In the genomic region with DNA sequence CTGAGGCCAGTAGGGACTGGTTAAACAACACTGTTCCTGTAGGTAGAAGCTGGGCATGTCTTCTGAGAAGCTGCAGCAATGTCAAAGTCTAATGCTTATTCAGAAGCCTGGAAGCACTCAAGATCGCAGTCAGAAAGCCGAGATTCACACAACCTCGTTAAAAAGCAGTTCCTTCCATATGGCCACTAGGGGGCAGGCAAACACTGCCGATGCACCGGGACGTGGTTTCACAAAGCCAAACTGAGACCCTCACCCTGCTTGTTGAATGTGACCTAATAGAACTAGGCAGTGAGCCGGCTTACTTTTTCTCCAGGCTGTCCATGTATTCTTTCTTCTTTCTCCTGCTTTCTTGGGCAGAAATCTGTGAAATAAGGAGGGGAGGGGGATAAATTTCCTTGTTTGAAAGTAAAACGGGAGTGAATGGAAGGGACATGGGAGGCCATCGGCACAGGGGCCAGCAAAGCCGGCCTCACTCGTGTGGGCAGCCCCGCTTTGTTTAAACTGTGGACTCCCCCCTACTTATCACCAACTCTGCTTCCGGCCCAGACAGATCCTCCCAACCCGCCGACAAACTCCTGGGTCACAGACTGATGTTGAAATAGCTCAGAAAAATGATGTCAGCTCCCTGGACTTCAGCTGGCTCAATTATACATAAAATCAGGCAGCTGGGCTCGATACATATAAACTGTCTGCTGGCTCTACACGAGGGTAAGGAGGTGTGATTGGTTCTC, we compare ENCODE assay signal across 8 mouse cellular contexts. TPM values are rescaled to one million over a fixed set of nuclear protein-coding genes. Genes with fewer than 3 reads are reported as not detected.
A peak's percentile ranks its signal among the peaks of the same experiment; 100 is the strongest.
DNase-seq lines count a peak whose midpoint lies in the region; ATAC-seq and TF ChIP-seq lines count a peak whose summit lies in the region.

No protein-coding gene starts in this region.

- TF ChIP-seq EP300 in heart, adult 2 months (IDR thresholded peaks at IDR 0.05; ENCODE audit: insufficient read depth, low read depth, low read length) = peak; percentile 84; the same call in 1 of the 2 replicates

- intact Hi-C loops in heart, adult 2 months (cut with DNase I) = loop anchor here (1.0 kb wide), 1 partner anchor 94 kb away; no protein-coding TSS in a partner anchor

- peak; percentile 34 to 42 for DNase-seq in urinary bladder, adult 18-20 months (ENCODE audit: low spot score in 2 of 2)
- no peak for DNase-seq in urinary bladder, postnatal 10 days (ENCODE audit: low spot score)
- DNase-seq in embryo, embryonic 11.5 days (ENCODE audit: low read depth, low spot score) = peak; percentile 83
- DNase-seq in heart, adult 2 months = peak; percentile 55 to 74
- DNase-seq in kidney, adult 11 months = peak; percentile 45
- peak; percentile 37 to 69 for DNase-seq in spleen, postnatal 10 days (ENCODE audit: low spot score in 2 of 2)

- H3K79me2 ChIP-seq in heart, adult 2 months (replicated peaks; ENCODE audit: control insufficient read depth, insufficient read depth, low read length) = no peaks in the 10 kb centered on the region; the same call in 1 of the 2 replicates

- TF ChIP-seq POLR2A in heart, adult 2 months (IDR thresholded peaks at IDR 0.05; ENCODE audit: insufficient read depth, low read depth, low read length) = no peak

- no peaks in the 10 kb centered on the region for H3K9me3 ChIP-seq in limb, embryonic 13.5 days
- no peaks in the 10 kb centered on the region for H3K9me3 ChIP-seq in midbrain, embryonic 15.5 days

- peak overlapping the region; percentile 39; the same call in 1 of the 2 replicates for H3K27ac ChIP-seq in heart, adult 2 months
- H3K27ac ChIP-seq in limb, embryonic 13.5 days = peak overlapping the region; percentile 82
- H3K27ac ChIP-seq in midbrain, embryonic 15.5 days = peak overlapping the region; percentile 34; the same call in 1 of the 2 replicates

- WGBS in heart, adult 2 months = 23% methylated on average over 17 of the region's 17 CpGs
- 29% methylated on average over 17 of the region's 17 CpGs for WGBS in limb, embryonic 13.5 days
- WGBS in midbrain, embryonic 15.5 days = 34% methylated on average over 17 of the region's 17 CpGs

- H3K4me3 ChIP-seq in heart, adult 2 months = no peak overlapping the region
- no peak overlapping the region for H3K4me3 ChIP-seq in limb, embryonic 13.5 days
- H3K4me3 ChIP-seq in midbrain, embryonic 15.5 days = no peak overlapping the region

- peaks cover 6% of the 10 kb centered on the region for H3K36me3 ChIP-seq in heart, adult 2 months (ENCODE audit: control insufficient read depth, insufficient read depth, low read length)
- peaks cover 74% of the 10 kb centered on the region for H3K36me3 ChIP-seq in limb, embryonic 13.5 days
- no peaks in the 10 kb centered on the region for H3K36me3 ChIP-seq in midbrain, embryonic 15.5 days (replicated peaks)

- no peak overlapping the region for H3K9ac ChIP-seq in heart, adult 2 months (ENCODE audit: low read depth, low read length)
- H3K9ac ChIP-seq in limb, embryonic 13.5 days = no peak overlapping the region
- H3K9ac ChIP-seq in midbrain, embryonic 15.5 days = no peak overlapping the region

- ATAC-seq in limb, embryonic 13.5 days (ENCODE audit: low FRiP score, low read depth) = peak; percentile 70; the same call in 1 of the 2 replicates
- ATAC-seq in midbrain, embryonic 15.5 days (replicated peaks) = peak; percentile 53; the same call in 1 of the 2 replicates

- peaks cover 2% of the 10 kb centered on the region; the same call in 1 of the 2 replicates for H3K4me1 ChIP-seq in heart, adult 2 months (ENCODE audit: control insufficient read depth, insufficient read depth, low read length)
- H3K4me1 ChIP-seq in limb, embryonic 13.5 days = peaks cover 38% of the 10 kb centered on the region
- H3K4me1 ChIP-seq in midbrain, embryonic 15.5 days = peaks cover 11% of the 10 kb centered on the region; the same call in 1 of the 2 replicates

- peak; percentile 97 for TF ChIP-seq CTCF in heart, adult 2 months (IDR thresholded peaks at IDR 0.05)

- H3K27me3 ChIP-seq in heart, adult 2 months (ENCODE audit: control insufficient read depth, insufficient read depth, low read length) = no peaks in the 10 kb centered on the region
- H3K27me3 ChIP-seq in limb, embryonic 13.5 days = no peaks in the 10 kb centered on the region
- no peaks in the 10 kb centered on the region for H3K27me3 ChIP-seq in midbrain, embryonic 15.5 days (replicated peaks)

- 0 out of 2 replicates have a peak overlapping the region, but pooled peaks have one; percentile 14 for H3K4me2 ChIP-seq in limb, embryonic 13.5 days (replicated peaks)
- peak overlapping the region; percentile 35 for H3K4me2 ChIP-seq in midbrain, embryonic 15.5 days

RNA-seq across cellular contexts. Expression of gene Dgki, which starts 54.6 kb away (rescaled TPM):
- total RNA-seq in heart, adult 2 months (2021) = under 1 TPM; 0.08 to 0.18 TPM
- 0.04 and 0.15 TPM in 2 replicates for polyA plus RNA-seq in heart, adult 2 months (2012; rRNA removed)
- polyA plus RNA-seq in limb, embryonic 13.5 days (2015; fragmentation: Nextera tagmentation; extraction: Ambion mirVana) = 1.2 and 1.3 TPM in 2 replicates
- polyA plus RNA-seq in midbrain, embryonic 15.5 days (2015; fragmentation: Nextera tagmentation; extraction: Ambion mirVana) = 6.9 and 8.9 TPM in 2 replicates
